In genomic region chr17:29176391-29177267, GRCm38 (mm10) we compare ENCODE assay signal across 8 mouse cellular contexts.
A peak's percentile ranks its signal among the peaks of the same experiment; 100 is the strongest.
DNase-seq lines count a peak whose midpoint lies in the region; ATAC-seq and TF ChIP-seq lines count a peak whose summit lies in the region.

No protein-coding gene starts in this region.

- TF ChIP-seq CTCF in olfactory bulb, adult 2 months (IDR thresholded peaks at IDR 0.05; ENCODE audit: insufficient read depth, low read depth, low read length), result peak; percentile 63

- H3K4me2 ChIP-seq in kidney, embryonic 16.5 days (replicated peaks; ENCODE audit: low read depth, low read length), result no peak overlapping the region
- no peak overlapping the region for H3K4me2 ChIP-seq in limb, embryonic 14.5 days (replicated peaks; ENCODE audit: low read depth, low read length, severe bottlenecking)

- peak; percentile 72 for DNase-seq in 3T3-L1 (ENCODE audit: low read depth, low spot score)
- peak; percentile 66 for DNase-seq in Muller cell, postnatal 12 days (ENCODE audit: inconsistent ontology term)
- peak; percentile 78 for DNase-seq in embryo, embryonic 10 days (ENCODE audit: low spot score)
- DNase-seq in gastrocnemius, postnatal 14 days, result peak; percentile 69
- peak; percentile 35 for DNase-seq in limb, embryonic 14.5 days (ENCODE audit: low spot score)

- ATAC-seq in kidney, embryonic 16.5 days (ENCODE audit: low FRiP score, low TSS enrichment), result peak; percentile 53; the same call in 1 of the 2 replicates
- ATAC-seq in limb, embryonic 14.5 days (ENCODE audit: low FRiP score, low read depth), result peak; percentile 72
- no peak for ATAC-seq in erythroid progenitor cell, adult 5-6 weeks (replicated peaks; ENCODE audit: low FRiP score, poor library complexity, severe bottlenecking)

- H3K27me3 ChIP-seq in kidney, embryonic 16.5 days (ENCODE audit: insufficient read depth, low read length), result no peaks in the 10 kb centered on the region
- no peaks in the 10 kb centered on the region for H3K27me3 ChIP-seq in limb, embryonic 14.5 days (ENCODE audit: control insufficient read depth, insufficient read depth, low read length)

- no peak overlapping the region for H3K9ac ChIP-seq in kidney, embryonic 16.5 days (replicated peaks; ENCODE audit: low read length)
- no peak overlapping the region for H3K9ac ChIP-seq in limb, embryonic 14.5 days (ENCODE audit: low read depth, low read length, severe bottlenecking)

- H3K36me3 ChIP-seq in kidney, embryonic 16.5 days (ENCODE audit: insufficient read depth, low read length), result no peaks in the 10 kb centered on the region
- no peaks in the 10 kb centered on the region for H3K36me3 ChIP-seq in limb, embryonic 14.5 days (ENCODE audit: control insufficient read depth, insufficient read depth, low read length)

- no peaks in the 10 kb centered on the region for H3K9me3 ChIP-seq in kidney, embryonic 16.5 days (ENCODE audit: low read length)
- H3K9me3 ChIP-seq in limb, embryonic 14.5 days (ENCODE audit: control insufficient read depth, low read length), result no peaks in the 10 kb centered on the region

- no peak for TF ChIP-seq POLR2A in limb, embryonic 14.5 days (IDR thresholded peaks at IDR 0.05; ENCODE audit: borderline replicate concordance, extremely low read depth, insufficient read depth, insufficient read length)
- TF ChIP-seq POLR2A in olfactory bulb, adult 2 months (IDR thresholded peaks at IDR 0.05; ENCODE audit: insufficient read depth, low read depth, low read length), result no peak

- peaks cover 8% of the 10 kb centered on the region for H3K4me1 ChIP-seq in kidney, embryonic 16.5 days (ENCODE audit: insufficient read depth, low read length)
- no peaks in the 10 kb centered on the region for H3K4me1 ChIP-seq in limb, embryonic 14.5 days (ENCODE audit: control insufficient read depth, insufficient read depth, low read length)
- H3K4me1 ChIP-seq in olfactory bulb, adult 2 months (ENCODE audit: control insufficient read depth, insufficient read depth, low read length), result peaks cover 32% of the 10 kb centered on the region

- no peak overlapping the region for H3K27ac ChIP-seq in kidney, embryonic 16.5 days (ENCODE audit: low read length)
- 0 out of 2 replicates have a peak overlapping the region, but pooled peaks have one; percentile 35 for H3K27ac ChIP-seq in limb, embryonic 14.5 days (replicated peaks; ENCODE audit: low read depth, low read length)
- H3K27ac ChIP-seq in olfactory bulb, adult 2 months (ENCODE audit: insufficient read depth, low read depth, low read length), result peak overlapping the region; percentile 85

- no peak overlapping the region for H3K4me3 ChIP-seq in kidney, embryonic 16.5 days (ENCODE audit: low read length)
- H3K4me3 ChIP-seq in limb, embryonic 14.5 days (replicated peaks; ENCODE audit: low read length), result no peak overlapping the region
- H3K4me3 ChIP-seq in olfactory bulb, adult 2 months (ENCODE audit: insufficient read depth, low read depth, low read length), result peak overlapping the region; percentile 2; the same call in 1 of the 2 replicates

- 15% methylated on average over 9 of the region's 9 CpGs for WGBS in kidney, embryonic 16.5 days
- WGBS in limb, embryonic 14.5 days, result 20% methylated on average over 9 of the region's 9 CpGs
- 18% methylated on average over 9 of the region's 9 CpGs for WGBS in olfactory bulb, adult 2 months

- intact Hi-C loops in gastrocnemius, postnatal 14 days (cut with DNase I; ENCODE audit: low total_unique reads), result loop anchor here (2.0 to 10.0 kb wide), 2 partner anchors 70 to 198 kb away; no protein-coding TSS in a partner anchor
